Mouse (Mus musculus) ovary, postnatal 14 days (tissue): ENCODE results near the gene Kcnj16.

Experiments used
- DNase-seq: peaks from one replicate; pipeline ENCODE4 v3.0.0; 2022; ENCODE audit warnings: low spot score

Gene Kcnj16

DNA sequence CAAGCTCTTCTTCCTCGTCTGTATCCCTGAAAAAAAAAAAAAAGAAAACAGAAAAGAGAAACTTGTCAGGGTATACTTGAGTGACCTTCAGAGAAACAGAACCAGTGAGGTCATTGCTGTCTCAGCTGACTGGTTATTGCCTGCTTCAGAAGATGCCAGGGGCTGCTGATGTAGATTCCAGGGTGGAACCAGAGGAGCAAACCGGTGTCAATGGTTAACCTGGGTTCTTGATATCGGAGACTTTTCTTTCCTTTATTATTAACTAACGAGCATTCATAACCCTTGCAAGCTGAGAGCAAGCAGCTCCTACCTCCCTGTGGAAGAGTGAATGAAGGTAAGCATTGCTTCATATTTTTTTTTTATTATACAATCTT is at the start of gene Kcnj16:
Kcnj16 (plus strand) TSS at position 272 of the 374 bp plus-strand sequence.
- no peak for DNase-seq

DNA sequence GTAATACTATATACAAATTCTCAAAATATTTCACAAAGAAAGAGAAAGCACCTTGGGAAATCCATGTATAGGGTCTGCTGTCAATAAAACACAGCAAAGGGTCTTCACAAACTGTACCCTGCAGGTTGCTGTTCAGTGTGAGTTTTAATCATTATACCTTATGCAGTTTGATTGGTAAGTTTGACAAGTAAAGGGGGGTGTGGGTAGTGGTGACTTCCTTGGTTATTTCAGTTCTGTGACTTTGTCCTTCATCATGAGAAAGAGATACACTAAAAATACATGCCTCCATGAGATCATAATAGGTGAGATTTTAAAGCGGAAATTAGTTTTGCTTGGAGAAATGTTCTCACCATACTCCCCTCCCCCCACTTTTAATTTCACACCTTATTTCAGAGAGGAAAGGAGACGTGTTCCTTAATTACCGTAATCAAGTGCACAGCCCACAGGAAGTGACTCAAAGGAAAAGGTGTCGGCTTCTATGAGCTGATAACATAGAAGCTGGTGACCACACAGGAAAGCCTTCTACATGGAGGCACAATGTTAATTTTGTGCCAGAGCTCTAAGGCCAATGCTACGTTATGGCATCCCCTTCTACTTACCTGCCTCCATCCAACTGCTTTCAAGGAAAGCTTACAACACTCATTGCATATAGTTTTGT is 48.9 kb upstream of the Kcnj16 start:
- no peak for DNase-seq

DNA sequence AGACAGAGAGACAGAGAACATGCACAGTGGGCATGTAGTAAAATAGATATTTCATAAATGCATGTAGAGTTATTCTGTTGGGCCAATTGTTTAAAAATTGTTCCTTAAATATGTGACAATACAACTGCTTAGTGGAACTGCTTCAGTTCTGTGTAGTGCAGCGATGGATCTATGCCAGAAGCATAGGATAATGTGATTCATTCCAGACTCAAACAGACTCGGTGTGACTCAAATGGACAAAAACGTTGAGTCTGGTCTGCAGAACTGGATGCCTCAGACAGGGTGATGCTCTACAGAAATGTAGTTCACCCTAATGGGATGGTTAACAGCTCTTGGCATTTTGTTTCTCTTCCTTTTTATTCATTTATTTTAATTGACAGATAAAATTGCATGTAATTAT is 32.1 kb upstream of the Kcnj16 start:
- no peak for DNase-seq

DNA sequence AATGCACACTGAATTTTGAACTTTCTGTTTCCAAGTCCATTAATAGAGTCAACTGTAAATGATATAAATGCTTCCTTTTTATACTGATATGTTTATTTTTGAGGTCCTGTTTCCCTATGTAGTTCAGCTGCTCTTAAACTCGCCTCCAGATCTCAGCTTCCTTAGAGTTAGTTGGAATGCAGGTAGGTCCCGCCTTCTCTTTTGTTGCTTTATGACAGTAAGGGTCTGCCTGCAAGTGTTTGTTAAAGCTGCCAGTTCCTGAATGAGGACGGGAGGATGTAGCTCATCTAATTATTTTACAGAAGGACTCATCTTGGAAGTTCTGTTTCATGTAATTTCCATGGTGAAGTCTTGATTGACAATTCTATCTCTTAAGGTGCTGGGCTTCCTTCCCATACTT is 25.6 kb upstream of the Kcnj16 start:
- DNase-seq: no peak

DNA sequence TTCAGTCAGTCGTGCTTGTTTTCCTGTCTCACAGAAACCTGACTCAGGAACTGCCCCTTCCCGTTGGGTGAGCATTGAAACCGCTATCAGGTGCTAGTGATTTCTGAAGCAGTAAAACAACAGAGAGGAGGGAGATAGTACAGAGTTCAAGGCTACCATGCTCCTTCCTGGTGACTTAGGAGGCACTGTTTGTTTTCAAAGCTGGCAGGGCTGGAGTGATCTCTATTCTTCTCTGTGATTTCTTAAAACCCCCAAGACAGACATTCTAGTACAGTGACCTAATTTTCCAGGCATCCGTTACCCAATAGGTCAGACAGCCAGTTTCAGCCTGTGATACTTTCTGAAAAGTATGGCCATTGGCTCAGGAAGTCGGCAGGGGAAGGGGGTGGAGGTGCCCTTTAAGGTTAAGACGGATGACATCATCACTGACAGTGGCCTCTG is 25.1 kb upstream of the Kcnj16 start:
- no peak for DNase-seq

DNA sequence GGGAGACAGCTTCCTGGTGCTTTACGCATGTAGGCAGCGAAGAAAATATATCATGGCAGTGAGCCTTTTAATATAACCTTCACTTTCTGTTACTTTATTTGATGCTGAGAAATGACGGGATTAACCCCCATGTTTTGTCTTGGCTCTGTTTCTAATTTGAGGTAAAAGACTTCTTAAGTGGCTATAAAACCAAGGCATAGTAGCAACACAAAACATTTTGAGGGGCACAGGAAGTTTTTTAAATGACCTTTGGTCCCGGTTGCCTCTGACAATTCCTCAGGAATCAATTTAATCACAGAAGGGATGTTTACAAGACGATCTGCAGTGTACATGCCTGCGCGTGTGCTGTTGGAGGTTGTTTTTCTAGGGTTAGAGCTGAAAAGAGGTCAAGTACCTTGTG is 11.2 kb upstream of the Kcnj16 start:
- DNase-seq: no peak

DNA sequence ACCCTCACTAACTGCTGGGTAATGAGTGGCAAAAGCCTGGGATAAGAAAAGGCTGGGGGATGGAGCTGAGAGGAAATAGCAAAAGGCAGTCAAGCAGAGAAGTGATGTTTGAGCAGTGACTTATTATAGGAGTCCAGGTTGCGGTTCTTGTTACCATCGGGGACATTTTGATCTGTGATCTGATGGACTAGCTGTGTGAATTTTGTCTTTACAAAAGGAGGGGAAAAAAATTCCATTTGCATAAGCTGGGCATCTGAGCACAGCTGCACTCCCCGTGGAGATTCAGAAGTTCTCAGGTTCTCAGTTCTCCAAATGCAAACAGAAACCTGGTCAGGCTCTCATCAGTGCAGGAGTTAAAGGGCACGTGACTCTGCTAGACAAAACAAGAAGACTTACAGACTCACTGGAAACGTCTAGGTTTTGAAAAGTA is 6.2 kb upstream of the Kcnj16 start:
- no peak for DNase-seq

DNA sequence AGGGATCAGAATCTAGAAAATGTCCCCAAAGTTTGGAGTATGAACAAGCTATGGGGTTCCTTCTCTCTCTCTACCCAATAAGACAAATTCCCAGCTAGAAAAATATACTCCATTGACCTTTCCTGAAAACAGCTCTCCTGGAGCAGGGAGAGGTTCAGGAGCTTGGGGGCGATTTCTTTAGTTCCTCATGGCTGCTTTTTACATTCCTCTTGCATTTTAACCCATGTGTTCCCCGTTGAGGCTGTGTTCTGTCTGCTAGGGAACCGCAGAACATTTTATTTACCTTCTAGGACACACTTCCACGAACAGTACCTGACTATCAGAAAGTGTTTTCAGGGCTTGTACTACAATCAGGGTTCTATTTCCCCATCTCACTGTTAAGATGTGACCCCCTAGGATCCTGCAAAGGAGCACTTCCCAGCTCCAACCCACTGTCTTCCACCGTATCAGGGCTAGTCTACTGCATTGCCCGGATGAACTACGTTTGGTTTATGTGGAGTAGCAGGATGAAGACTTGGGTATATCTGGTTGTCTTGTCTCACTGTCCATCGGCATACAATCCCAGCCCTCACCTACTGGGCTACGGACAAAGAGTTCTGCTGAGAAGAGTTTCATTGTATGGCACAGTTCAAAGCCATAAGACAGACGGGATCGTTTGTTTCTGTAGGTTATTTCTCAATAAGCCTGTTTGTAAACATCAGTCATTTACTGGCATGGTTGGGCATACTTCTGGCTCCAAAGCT is 643 bp upstream of the Kcnj16 start:
- no peak for DNase-seq

DNA sequence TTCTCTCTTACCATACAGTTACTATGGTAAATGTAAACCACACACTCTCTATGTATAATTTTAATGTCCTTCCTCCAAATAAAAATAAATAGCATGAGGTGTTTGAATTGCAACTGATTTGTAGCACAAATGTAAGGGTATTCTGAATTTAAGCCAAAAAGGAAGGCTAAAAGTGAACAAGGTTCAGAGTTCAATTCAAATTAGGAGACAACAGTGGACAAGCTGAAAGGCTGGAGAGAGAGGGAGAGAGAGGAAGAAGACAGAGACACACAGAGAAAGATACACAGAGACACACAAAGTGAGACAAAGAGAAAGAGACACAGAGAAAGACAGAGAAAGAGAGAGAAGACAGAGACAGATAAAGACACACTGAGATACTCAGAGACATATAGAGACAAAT is 1.1 kb downstream of the Kcnj16 start:
- no peak for DNase-seq

DNA sequence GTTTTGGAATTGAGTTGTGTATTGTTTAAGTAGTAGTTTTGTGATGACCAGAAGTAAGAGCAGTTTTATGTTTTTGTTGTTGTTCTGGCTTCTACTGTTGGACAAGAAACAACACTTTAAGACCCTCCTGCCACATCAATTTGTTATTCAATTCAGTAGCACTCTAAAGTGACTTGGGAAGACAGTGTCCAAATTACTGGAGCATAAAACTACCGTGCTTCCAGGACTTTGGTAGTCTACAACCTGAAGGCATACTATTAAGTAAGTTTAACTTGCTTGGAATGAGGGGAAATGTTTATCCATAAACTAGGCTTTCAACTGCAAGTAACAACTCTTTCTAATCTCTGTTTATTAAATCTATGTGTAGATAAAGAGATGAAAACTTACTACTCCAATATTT is 17.7 kb downstream of the Kcnj16 start:
- DNase-seq: no peak

DNA sequence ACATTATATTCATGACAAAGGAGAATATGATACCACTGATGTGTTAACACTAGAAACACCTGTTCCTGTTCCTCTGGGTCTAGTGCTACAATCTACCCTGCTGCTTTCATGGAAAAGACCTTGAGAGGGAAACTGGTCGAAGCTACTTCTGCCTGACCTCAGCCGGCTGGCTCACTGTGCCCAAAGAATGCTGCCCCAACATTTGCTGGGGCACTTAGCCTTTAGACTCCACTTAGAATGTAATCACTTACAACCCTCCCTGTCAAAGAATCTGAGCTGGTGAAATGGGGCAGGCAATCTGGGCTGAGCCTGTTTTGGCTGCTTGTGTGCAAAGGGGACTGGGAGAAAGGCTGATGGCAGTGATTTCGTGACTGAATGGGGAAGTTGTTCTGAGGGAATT is 18.1 kb downstream of the Kcnj16 start:
- DNase-seq: no peak

DNA sequence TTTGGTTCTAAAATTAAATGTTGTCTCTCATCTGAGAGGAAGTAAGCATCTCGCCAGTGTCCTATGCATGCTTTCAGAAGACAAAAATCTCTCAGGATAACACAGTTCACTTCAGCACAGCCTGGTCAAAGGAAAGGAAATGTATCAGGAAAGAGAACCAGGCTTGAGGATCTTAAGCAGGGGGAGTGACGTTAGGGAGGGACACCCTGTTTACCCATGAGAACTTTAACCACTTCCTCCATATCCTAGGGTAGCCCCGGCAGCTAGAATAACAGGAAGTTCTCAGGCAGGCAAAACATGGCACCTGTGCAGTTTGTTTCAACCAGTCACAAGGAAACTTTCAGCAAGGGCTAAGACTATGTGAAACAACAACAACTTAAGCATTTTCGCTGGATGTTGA is 25.8 kb downstream of the Kcnj16 start:
- DNase-seq: no peak

DNA sequence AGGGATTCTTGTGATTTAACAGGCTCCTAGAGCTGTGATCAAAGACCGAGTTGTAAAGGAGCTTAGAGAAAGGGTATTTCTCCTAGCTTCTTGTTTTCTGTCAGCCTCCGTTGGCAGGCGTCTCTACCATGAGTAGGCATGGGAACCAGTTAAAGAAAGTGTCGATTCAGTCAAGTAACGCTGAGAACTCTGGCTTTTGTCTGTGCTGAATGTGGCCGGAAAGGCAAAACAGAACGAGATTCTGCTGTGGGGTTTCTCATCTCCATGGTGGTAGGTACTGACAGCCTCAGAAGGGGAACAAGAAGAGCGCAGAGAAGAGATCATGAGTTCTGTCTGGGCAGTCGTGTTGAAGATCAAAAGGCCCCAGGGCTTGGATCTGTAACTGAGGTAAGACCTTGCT is 29.4 kb downstream of the Kcnj16 start:
- no peak for DNase-seq

DNA sequence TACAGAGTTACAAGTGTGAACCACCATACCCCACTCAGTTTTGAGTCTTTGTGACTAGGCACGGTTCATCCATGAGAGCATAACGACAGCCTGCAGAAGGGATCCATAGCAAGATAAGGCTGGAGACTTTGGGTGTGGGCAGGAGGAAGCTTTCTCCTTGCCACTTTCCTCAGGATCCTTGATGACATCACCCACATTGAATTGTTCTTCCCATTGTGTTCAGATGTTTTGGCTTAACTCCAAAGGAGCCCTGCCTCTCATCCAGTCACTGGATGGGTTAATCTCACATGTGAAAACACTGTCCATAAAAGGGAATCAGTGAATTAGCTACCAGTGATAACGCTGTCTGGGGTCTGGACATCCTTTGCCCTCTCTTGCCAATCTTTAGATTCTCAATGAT is 37.3 kb downstream of the Kcnj16 start:
- DNase-seq: no peak

DNA sequence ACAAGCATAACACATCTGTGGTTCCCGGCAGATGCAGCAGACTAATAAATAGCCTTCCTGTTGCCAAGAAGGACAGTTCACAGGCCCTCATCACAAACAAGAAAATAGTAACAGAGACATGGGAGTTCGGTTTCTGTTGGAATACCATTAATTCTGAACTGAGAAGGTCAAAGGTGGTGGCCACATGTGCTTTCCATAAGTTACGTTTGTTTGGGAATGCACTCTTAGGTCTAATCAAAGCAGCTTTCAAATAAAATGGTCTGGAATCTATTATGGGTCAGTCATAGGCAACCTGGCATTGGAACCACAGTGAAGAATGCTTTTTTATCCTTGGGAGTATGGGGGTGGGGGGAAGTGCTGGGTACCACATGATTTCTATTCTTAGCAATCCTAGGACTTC is 41.6 kb downstream of the Kcnj16 start:
- no peak for DNase-seq

DNA sequence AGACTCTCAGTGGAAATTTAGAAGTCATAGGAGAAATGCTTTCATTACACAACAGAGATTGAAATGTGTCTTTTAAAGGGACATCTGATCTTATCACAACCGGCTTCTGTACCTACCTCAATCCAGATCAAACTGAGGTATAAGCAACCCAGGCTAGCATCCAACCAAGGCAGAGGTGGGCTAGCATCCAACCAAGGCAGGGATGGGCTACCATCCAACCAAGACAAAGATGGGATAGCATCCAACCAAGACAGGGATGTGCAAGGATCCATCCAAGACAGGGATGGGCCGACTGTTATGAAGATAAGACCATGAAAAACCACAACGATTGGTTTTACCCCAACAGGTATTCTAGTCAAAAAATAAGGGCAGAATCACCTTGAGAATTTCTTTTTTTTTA is 48.4 kb downstream of the Kcnj16 start:
- DNase-seq: no peak

DNA sequence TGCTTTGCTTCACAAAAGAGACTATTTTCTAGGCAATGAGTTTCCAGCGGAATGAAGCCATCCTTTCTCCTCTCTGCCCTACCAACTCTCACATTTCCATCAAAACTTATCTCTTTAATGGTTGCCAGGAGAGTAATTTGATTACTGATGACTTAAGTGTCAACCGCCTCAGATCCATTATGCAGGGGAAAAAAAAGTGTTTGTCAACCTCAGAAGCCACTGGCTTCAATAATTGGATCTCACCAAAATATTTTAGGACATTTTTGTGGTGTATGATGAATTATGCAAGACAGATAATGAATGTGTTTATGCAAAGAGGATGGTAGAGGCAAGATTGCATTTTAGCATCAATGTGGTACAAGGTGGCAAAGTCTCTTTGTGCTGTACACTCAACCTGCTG is 52.4 kb downstream of the Kcnj16 start:
- no peak for DNase-seq

DNA sequence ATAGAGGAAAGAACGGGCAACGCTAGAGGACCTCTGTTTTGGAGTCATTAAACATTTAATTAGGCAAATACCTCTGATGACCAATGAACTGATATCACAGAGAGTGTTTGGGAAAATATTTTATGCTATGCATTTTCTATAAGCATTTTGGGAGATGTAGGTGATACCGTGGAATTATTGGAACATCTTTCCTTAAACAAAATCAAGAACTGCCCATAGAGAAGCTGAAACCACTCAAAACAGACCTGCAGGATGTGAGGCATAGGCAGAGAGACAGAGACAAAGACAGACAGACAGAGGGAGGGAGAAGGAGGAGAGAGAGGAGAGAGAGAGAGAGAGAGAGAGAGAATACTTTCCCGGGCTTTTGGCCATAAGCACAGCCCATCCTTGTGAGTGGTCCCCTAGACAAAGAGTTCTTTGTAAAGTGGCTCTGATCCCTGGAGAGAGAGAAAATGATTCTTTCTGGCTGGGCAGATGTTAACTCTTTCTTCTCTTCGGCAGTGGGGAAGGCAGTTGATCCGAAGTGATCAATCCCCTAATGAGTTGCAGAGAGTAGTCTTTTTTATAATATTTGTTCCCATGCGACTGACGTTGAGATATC is 54.9 kb downstream of the Kcnj16 start:
- DNase-seq: no peak

DNA sequence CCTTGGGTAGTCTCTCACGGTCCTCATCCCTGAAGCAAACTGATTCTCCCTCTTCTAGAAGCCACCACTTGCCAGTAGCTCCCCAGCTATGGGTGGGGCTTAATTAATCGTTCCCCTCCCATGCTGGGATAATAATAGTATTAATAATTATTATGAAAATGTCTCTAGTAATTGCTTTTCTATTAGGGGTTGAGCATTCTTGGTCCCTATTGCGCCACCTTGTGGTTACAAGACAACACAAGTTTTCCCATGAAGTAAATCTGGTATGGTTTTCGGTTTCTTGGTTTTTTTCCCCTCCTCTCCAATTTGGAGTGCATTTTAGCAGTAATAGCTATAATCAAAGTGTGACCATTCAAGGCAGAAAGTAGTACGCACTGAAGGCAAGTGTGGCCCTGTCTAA is 74.3 kb downstream of the Kcnj16 start:
- DNase-seq: peak; percentile 32

DNA sequence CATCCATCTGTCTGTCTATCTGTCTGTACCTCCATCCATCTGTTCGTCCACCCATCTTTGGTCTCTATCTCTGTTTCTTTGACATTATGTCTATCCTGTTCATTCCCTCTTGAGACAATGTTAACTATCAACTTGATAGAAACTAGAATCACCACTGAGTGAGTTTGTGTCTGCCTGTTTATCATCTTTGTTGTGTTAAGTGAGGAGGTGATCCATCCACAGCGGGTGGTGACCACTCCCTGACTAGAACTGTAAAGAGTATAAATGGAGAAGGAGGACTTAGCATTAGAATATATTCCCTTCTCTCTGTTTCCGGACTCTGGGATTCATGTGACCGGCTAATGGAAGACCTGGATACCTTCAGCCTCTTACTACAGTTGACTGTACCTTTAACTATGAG is 75.5 kb downstream of the Kcnj16 start:
- no peak for DNase-seq

DNA sequence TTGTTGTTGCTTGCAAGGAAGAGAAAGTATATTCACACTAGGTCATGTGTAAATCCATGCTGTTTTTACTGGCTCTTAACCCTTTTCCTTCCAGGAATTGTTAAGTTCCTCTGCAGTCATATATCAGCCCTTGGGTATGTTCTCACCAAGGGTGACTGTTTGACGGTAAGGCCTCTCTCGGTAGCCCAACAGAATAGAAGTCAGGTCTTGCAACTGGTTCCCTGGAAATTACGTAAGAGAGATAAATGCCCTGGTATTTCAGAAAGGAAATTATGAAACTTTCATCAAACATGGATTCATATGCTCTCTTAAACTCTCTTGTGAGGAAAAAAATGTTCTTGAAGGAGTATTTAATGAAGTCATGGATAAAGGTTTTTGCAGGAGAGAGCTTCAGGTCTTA is 86.4 kb downstream of the Kcnj16 start:
- no peak for DNase-seq

DNA sequence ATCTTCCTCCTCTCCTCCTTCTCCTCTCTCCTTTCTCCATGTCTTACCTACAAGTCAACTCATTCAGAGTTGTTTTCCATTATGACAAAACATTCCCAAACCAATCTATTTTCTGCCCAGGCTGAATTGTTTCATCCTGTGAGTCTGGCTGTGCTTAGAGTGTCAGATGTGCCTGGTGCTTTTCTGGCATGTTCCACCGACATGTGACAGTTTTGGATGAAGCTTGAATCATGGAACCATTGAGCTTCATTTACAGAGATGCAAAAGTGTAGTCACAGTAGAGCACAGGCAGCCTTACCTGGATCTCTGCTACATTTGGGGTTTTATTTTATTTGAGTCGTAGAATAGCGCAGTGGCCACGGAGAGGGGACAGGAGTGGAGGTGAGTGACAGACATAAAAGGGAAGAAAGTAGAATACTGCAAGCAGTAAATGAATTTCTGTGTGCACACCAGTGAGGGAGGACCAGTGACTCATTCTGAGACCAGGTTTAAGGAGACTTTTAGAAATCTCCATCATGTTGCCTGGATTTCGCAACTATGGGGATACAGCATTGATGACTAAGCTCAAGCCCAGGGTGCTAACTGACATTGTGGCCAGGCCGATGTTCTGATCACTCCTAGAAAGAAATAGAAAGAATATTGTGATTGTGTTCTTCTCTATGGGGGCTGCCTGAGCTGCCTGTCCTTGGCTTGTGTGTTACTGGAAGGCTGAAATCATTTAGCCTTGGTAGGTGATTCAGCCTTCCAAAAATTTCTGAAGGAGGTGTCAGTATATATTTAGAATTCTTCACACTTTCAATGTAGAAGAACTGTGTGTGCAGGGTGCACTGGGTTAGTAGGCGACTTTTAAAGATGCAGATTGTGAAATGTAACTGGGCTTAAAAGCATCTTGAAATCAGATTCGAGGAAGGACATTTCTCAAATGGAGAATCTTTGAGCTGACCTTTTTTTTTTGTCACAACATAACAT is 87.3 kb downstream of the Kcnj16 start:
- no peak for DNase-seq
